Comparison of ENCODE assay signal across 11 mouse cellular contexts in the genomic region with DNA sequence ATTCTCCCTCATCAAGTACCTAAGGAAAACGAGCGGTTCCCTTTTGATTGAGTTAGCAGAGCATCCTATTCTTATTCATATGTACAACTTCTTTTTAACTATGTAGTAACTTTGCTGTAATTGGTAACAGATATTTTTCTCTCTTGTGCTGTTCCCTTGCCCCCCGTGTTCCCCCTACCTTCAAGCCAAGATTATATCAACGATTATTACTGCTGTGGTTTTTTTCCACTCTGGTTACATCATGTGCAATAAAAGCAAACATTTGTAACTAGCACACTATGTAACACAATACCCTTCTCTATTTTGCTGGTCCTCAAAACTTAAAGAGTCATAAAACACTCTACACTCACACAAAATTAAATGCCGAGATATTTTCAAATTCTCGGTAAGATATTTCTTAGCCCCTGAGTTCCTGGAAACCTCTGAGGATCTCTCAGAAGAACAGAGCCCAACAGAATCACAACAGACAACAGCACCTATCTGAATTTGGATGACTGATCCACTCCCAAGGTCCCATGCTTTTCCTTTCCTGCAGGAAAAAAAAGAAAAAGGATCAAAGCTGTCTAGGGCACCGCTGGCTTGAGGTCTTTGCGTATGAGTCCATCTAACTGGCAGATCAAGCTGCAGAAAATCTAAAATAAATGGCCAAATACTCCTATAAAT.
DNase-seq lines count a peak whose midpoint lies in the region; ATAC-seq and TF ChIP-seq lines count a peak whose summit lies in the region.
"Had no signal": no experiment of that assay in that cellular context is flagged by ENCODE, and none has a peak within 500 bp of the region (broad histone marks: within the 10 kb centered on the region; RNA-seq: fewer than 3 reads in every experiment).

No protein-coding gene starts in this region.

- H3K4me2 ChIP-seq in forebrain, postnatal 0 days (ENCODE audit: low read depth) = peak overlapping the region; percentile 38; the same call in 1 of the 2 replicates
- no peak overlapping the region for H3K4me2 ChIP-seq in forebrain, embryonic 12.5 days
- H3K4me2 ChIP-seq in liver, postnatal 0 days (ENCODE audit: low read depth, low read length) = peak overlapping the region; percentile 50; the same call in 1 of the 2 replicates
- H3K4me2 ChIP-seq in liver, embryonic 11.5 days = no peak overlapping the region
- H3K4me2 ChIP-seq in embryonic facial prominence, embryonic 12.5 days (replicated peaks) = peak overlapping the region; percentile 36
- H3K4me2 ChIP-seq in limb, embryonic 15.5 days = peak overlapping the region; percentile 24

- no peak for DNase-seq in forebrain, postnatal 0 days
- no peak for DNase-seq in liver, postnatal 0 days
- no peak for DNase-seq in liver, embryonic 11.5 days (ENCODE audit: low spot score)
- no peak for DNase-seq in cerebellum, adult 11 months
- DNase-seq: thymus, adult 2 months had no signal

- ATAC-seq in forebrain, postnatal 0 days = no peak
- no peak for ATAC-seq in forebrain, embryonic 12.5 days (ENCODE audit: low FRiP score)
- no peak for ATAC-seq in liver, postnatal 0 days
- ATAC-seq in liver, embryonic 11.5 days (replicated peaks; ENCODE audit: low FRiP score) = no peak
- ATAC-seq in embryonic facial prominence, embryonic 12.5 days (ENCODE audit: insufficient number of reproducible peaks, insufficient read depth, low FRiP score, low TSS enrichment) = no peak
- ATAC-seq in limb, embryonic 15.5 days (ENCODE audit: insufficient number of reproducible peaks, low FRiP score, low TSS enrichment, low read depth) = no peak
- ATAC-seq in erythroblast, adult 5-6 weeks (replicated peaks; ENCODE audit: low FRiP score, poor library complexity, severe bottlenecking) = no peak
- ATAC-seq: activated CD4-positive, CD25-positive, alpha-beta regulatory T cell, adult 4 months had no signal

- no peak overlapping the region for H3K27ac ChIP-seq in forebrain, postnatal 0 days (ENCODE audit: low read depth, low read length)
- H3K27ac ChIP-seq in forebrain, embryonic 12.5 days = no peak overlapping the region
- H3K27ac ChIP-seq in liver, postnatal 0 days (ENCODE audit: low read depth) = peak overlapping the region; percentile 70
- H3K27ac ChIP-seq in liver, embryonic 11.5 days (ENCODE audit: low read depth, low read length) = no peak overlapping the region
- peak overlapping the region; percentile 64; the same call in 1 of the 2 replicates for H3K27ac ChIP-seq in embryonic facial prominence, embryonic 12.5 days
- H3K27ac ChIP-seq in limb, embryonic 15.5 days = peak overlapping the region; percentile 76

- H3K9ac ChIP-seq in forebrain, postnatal 0 days = no peak overlapping the region
- no peak overlapping the region for H3K9ac ChIP-seq in forebrain, embryonic 12.5 days
- no peak overlapping the region for H3K9ac ChIP-seq in liver, postnatal 0 days (replicated peaks)
- no peak overlapping the region for H3K9ac ChIP-seq in liver, embryonic 11.5 days (ENCODE audit: low read depth, low read length)
- no peak overlapping the region for H3K9ac ChIP-seq in embryonic facial prominence, embryonic 12.5 days
- no peak overlapping the region for H3K9ac ChIP-seq in limb, embryonic 15.5 days
- H3K9ac ChIP-seq: lung, embryonic 14.5 days had no signal

- H3K4me1 ChIP-seq in forebrain, postnatal 0 days (ENCODE audit: insufficient read depth) = peaks cover 12% of the 10 kb centered on the region
- peaks cover 35% of the 10 kb centered on the region for H3K4me1 ChIP-seq in forebrain, embryonic 12.5 days
- peaks cover 24% of the 10 kb centered on the region for H3K4me1 ChIP-seq in liver, postnatal 0 days (ENCODE audit: insufficient read depth)
- H3K4me1 ChIP-seq in liver, embryonic 11.5 days (replicated peaks; ENCODE audit: control insufficient read depth, insufficient read depth, low read length) = no peaks in the 10 kb centered on the region
- peaks cover 30% of the 10 kb centered on the region for H3K4me1 ChIP-seq in embryonic facial prominence, embryonic 12.5 days
- peaks cover 20% of the 10 kb centered on the region for H3K4me1 ChIP-seq in limb, embryonic 15.5 days

- H3K9me3 ChIP-seq in forebrain, postnatal 0 days (ENCODE audit: low read length) = no peaks in the 10 kb centered on the region
- no peaks in the 10 kb centered on the region for H3K9me3 ChIP-seq in forebrain, embryonic 12.5 days
- H3K9me3 ChIP-seq in liver, postnatal 0 days (ENCODE audit: low read length) = no peaks in the 10 kb centered on the region
- no peaks in the 10 kb centered on the region for H3K9me3 ChIP-seq in liver, embryonic 11.5 days (ENCODE audit: control insufficient read depth, low read length)
- H3K9me3 ChIP-seq in embryonic facial prominence, embryonic 12.5 days = no peaks in the 10 kb centered on the region
- no peaks in the 10 kb centered on the region for H3K9me3 ChIP-seq in limb, embryonic 15.5 days

- H3K4me3 ChIP-seq in forebrain, postnatal 0 days (ENCODE audit: low read depth, low read length) = no peak overlapping the region
- H3K4me3 ChIP-seq in forebrain, embryonic 12.5 days (replicated peaks) = no peak overlapping the region
- H3K4me3 ChIP-seq in liver, postnatal 0 days (ENCODE audit: low read depth, low read length) = no peak overlapping the region
- H3K4me3 ChIP-seq in liver, embryonic 11.5 days (ENCODE audit: low read depth, low read length) = no peak overlapping the region
- H3K4me3 ChIP-seq in embryonic facial prominence, embryonic 12.5 days = no peak overlapping the region
- no peak overlapping the region for H3K4me3 ChIP-seq in limb, embryonic 15.5 days

- 51% methylated on average over 8 of the region's 8 CpGs for WGBS in forebrain, postnatal 0 days
- WGBS in forebrain, embryonic 12.5 days = 71% methylated on average over 8 of the region's 8 CpGs
- WGBS in liver, postnatal 0 days (ENCODE audit: insufficient replicate concordance) = 69% methylated on average over 8 of the region's 8 CpGs
- WGBS in liver, embryonic 11.5 days = 80% methylated on average over 8 of the region's 8 CpGs
- WGBS in embryonic facial prominence, embryonic 12.5 days = 40% methylated on average over 8 of the region's 8 CpGs
- 21% methylated on average over 8 of the region's 8 CpGs for WGBS in limb, embryonic 15.5 days

- no peak for TF ChIP-seq CTCF in forebrain, postnatal 0 days (IDR thresholded peaks at IDR 0.05; ENCODE audit: low read depth)
- no peak for TF ChIP-seq CTCF in liver, postnatal 0 days (IDR thresholded peaks at IDR 0.05; ENCODE audit: low read depth)

- no peaks in the 10 kb centered on the region for H3K27me3 ChIP-seq in forebrain, postnatal 0 days (ENCODE audit: insufficient read depth, low read length)
- H3K27me3 ChIP-seq in forebrain, embryonic 12.5 days = peaks cover 3% of the 10 kb centered on the region; the same call in 1 of the 2 replicates
- no peaks in the 10 kb centered on the region for H3K27me3 ChIP-seq in liver, postnatal 0 days (ENCODE audit: insufficient read depth, low read length)
- H3K27me3 ChIP-seq in liver, embryonic 11.5 days (replicated peaks; ENCODE audit: control insufficient read depth, insufficient read depth, low read length) = no peaks in the 10 kb centered on the region
- H3K27me3 ChIP-seq in embryonic facial prominence, embryonic 12.5 days = no peaks in the 10 kb centered on the region
- no peaks in the 10 kb centered on the region for H3K27me3 ChIP-seq in limb, embryonic 15.5 days

- no peak for TF ChIP-seq EP300 in liver, postnatal 0 days (IDR thresholded peaks at IDR 0.05; ENCODE audit: low read depth)

- no peaks in the 10 kb centered on the region for H3K36me3 ChIP-seq in forebrain, postnatal 0 days (ENCODE audit: insufficient read depth)
- H3K36me3 ChIP-seq in forebrain, embryonic 12.5 days (replicated peaks) = no peaks in the 10 kb centered on the region
- H3K36me3 ChIP-seq in liver, postnatal 0 days (replicated peaks; ENCODE audit: insufficient read depth, low read length) = no peaks in the 10 kb centered on the region
- H3K36me3 ChIP-seq in liver, embryonic 11.5 days (ENCODE audit: control insufficient read depth, insufficient read depth, low read length) = no peaks in the 10 kb centered on the region
- no peaks in the 10 kb centered on the region for H3K36me3 ChIP-seq in embryonic facial prominence, embryonic 12.5 days
- no peaks in the 10 kb centered on the region for H3K36me3 ChIP-seq in limb, embryonic 15.5 days

Comparison
In these comparisons a context has a peak if more than half of its experiments do, and no peak if none do; other contexts are left out.
1. H3K27ac ChIP-seq: peak in liver, postnatal 0 days (single experiment), embryonic facial prominence, embryonic 12.5 days (single experiment) and limb, embryonic 15.5 days (single experiment); none in forebrain, postnatal 0 days (single experiment), forebrain, embryonic 12.5 days (single experiment) and liver, embryonic 11.5 days (single experiment).
2. H3K4me2 ChIP-seq: peak in forebrain, postnatal 0 days (single experiment), liver, postnatal 0 days (single experiment), embryonic facial prominence, embryonic 12.5 days (single experiment) and limb, embryonic 15.5 days (single experiment); none in forebrain, embryonic 12.5 days (single experiment) and liver, embryonic 11.5 days (single experiment).